Mouse (Mus musculus): ENCODE data around the gene Gm13043.
"Not testable (repeated sequence)": the region's sequence is repeated elsewhere in the genome, so short reads cannot be mapped to it uniquely, and the experiment has no call there.

Gene Gm13043

DNA sequence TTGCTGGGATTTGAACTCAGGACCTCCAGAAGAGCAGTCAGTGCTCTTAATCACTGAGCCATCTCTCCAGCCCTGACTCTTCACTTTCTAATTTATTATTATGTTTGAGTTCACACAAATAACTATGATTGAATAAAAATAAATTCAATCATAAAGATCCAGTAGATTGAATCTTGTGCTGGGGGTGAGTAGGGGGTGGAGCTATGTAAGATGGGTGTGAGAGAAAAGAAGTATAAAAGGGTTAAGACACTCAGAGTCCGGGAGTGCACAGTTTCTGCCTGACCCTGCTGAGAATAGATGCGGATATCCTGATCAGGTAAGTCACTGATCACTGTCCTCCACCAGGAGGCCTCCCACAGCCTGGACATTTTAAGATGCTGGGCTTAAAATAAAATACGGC, at the start of gene Gm13043:
Gene Gm13043, plus strand, starts transcription at position 301 of the 400 bp plus-strand sequence.
- no peak for DNase-seq

DNA sequence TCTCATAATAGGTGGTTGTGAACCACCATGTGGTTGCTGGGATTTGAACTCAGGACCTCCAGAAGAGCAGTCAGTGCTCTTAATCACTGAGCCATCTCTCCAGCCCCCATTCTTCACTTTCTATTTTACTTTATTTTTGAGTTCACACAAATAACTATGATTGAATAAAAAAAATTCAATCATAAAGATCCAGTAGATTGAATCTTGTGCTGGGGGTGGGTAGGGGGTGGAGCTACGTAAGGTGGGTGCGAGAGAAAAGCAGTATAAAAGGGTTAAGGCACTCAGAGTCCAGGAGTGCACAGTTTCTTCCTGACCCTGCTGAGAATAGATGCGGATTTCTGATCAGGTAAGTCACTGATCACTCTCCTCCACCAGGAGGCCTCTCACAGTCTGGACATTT, 24.5 kb downstream of the Gm13043 start, which contains the start of gene Gm13040:
Gene Gm13040, plus strand, starts transcription at position 301 of the 400 bp plus-strand sequence.
- not testable (repeated sequence) for DNase-seq

DNA sequence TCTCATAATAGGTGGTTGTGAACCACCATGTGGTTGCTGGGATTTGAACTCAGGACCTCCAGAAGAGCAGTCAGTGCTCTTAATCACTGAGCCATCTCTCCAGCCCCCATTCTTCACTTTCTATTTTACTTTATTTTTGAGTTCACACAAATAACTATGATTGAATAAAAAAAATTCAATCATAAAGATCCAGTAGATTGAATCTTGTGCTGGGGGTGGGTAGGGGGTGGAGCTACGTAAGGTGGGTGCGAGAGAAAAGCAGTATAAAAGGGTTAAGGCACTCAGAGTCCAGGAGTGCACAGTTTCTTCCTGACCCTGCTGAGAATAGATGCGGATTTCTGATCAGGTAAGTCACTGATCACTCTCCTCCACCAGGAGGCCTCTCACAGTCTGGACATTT, 40.3 kb downstream of the Gm13043 start, which contains the start of the genes BC080695 and Gm13057:
Gene BC080695, plus strand, starts transcription at position 301 of the 400 bp plus-strand sequence.
Gene Gm13057, plus strand, starts transcription at position 310 of the 400 bp plus-strand sequence.
- DNase-seq = not testable (repeated sequence)
